Mouse (Mus musculus) left cerebral cortex, adult 2 months (tissue): ENCODE data around the gene Stx7. TPM values are rescaled to one million over a fixed set of nuclear protein-coding genes. Genes with fewer than 3 reads are reported as not detected.
"Not testable (repeated sequence)": the region's sequence is repeated elsewhere in the genome, so short reads cannot be mapped to it uniquely, and the experiment has no call there.

Source experiments
- DNase-seq, 2 experiments: peaks; one replicate each; pipeline ENCODE4 v3.0.0; 2021 to 2022; ENCODE audit warnings: low spot score in 2 of 2, mixed read lengths in 1 of 2; ENCODE audit errors: extremely low spot score in 1 of 2
- H3K27ac ChIP-seq: fragments of 200-600 bp; 2 replicates; pipeline ENCODE4 v1.8.1; 2022
- H3K4me3 ChIP-seq: fragments of 200-600 bp; 2 replicates; pipeline ENCODE4 v1.8.1; 2022
- CTCF ChIP-seq: fragments of 200-600 bp; IDR thresholded peaks from 2 replicates; pipeline ENCODE4 v1.8.1; 2022; ENCODE audit warnings: antibody characterized with exemption, mild to moderate bottlenecking, moderate library complexity
- intact Hi-C: fragments of 180-260 bp; cut with DNase I; formaldehyde crosslinking; loops from one replicate; pipeline ENCODE4 v1.15.1; 2025
- long read RNA-seq, 2 experiments: library from polyadenylated mRNA; stranded (forward); transcript quantifications; one replicate each; pipeline ENCODE4 v2.0.0; 2021; ENCODE audit warnings: borderline mapping rate in 2 of 2
- total RNA-seq, 2 experiments: library from RNA; stranded (reverse); gene quantifications; 2 replicates each; pipeline ENCODE4 v1.2.3; 2021

Stx7 gene
- 100 to 1,000 TPM; 136 to 144 TPM for total RNA-seq
- long read RNA-seq, experiment 1, transcript Stx7-205 (10 exons, 3,435 nt): major isoform, 175 of 197 reads
- long read RNA-seq, experiment 1, partial matches to known transcripts: 4 of 197 reads
- long read RNA-seq, experiment 1, other reads (novel, unspliced or antisense): 15 of 197 reads
- long read RNA-seq, experiment 2, transcript Stx7-205 (10 exons, 3,435 nt): major isoform, 102 of 116 reads
- long read RNA-seq, experiment 2, partial matches to known transcripts: 5 of 116 reads
- long read RNA-seq, experiment 2, other reads (novel, unspliced or antisense): 9 of 116 reads

DNA sequence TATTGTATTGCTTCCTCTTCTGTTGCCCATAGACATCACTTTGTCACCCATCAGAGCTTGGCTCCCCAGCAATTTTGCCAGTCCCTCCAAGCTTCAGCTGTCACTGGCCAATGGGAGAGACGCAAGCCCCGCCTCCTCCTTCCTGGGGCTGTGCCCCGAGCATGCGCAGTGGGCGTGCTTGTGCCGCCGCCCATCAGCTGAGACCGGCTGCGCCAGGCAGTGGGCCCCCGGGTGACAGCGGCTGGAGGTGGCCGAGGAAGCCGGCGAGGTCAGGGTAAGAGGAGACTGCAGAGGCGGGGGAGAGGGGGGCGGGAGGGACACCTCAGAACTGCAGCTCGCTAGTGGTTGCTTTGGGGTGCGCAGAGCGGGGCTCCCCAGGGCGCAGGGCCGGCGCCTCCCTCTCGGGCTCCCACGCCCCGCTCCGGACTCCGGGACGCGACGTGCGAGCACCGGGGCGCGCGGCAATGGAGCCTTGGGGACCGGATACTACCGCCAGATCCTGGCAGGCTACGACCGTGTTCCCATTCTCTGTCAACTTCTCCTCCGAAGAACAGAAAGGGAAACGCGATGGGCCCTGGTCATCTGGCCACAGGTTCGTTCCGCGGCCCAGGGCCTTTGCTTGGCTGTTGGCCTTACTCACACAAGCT is at the start of gene Stx7:
Gene Stx7, plus strand, starts transcription at position 168 of the 647 bp plus-strand sequence.
- peak; percentile 90 to 92 for DNase-seq
- intact Hi-C loops: no loop called here
- Histone ChIP-seq H3K27ac (peak within 1 kb of the TSS; percentile 91), H3K4me3 (peak within 1 kb of the TSS; percentile 85)
- no peak for TF ChIP-seq CTCF

DNA sequence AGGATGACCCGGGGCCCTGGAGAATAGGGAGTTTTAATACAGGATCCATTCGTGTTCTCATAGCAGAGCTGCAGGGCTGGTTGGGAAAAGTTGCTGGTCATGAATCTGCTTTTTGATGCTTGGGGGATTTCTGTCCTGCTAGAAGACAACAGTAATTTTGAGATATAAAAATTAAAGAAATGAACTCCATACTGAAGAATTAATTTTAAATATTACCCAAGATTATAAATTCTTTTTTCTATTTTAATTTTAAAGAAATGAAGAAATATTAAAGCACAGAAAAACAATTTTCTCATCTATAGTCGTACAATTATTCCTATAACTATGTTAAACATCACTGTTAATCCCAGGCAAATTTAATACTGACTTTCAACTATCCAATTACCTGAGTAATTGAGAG is 47.3 kb upstream of the Stx7 start, which contains the start of gene Taar8c:
Gene Taar8c, minus strand, starts transcription at position 101 of the 400 bp plus-strand sequence.
- H3K27ac ChIP-seq, intact Hi-C loops, DNase-seq, H3K4me3 ChIP-seq: not testable (repeated sequence)

DNA sequence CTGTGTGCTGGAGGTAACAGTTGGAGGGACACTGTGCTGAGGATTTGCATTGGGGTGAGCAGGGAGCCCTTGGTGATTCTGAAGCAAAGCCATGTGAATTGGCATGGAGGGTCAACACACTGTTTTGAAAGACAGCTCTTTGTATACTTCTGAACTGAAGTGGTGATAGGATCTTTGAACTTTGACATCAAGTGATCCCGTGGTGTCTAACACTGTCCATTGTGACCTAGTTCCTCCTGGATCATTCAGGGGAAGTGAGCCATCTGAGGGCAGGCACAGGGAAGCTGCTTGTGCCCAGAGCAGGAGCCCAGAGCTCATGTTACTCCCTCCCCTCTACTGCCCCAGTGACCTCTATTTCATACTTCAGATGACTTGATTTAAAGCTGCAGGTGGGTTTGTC is 45.8 kb upstream of the Stx7 start:
- DNase-seq, H3K27ac ChIP-seq, intact Hi-C loops, H3K4me3 ChIP-seq: not testable (repeated sequence)

DNA sequence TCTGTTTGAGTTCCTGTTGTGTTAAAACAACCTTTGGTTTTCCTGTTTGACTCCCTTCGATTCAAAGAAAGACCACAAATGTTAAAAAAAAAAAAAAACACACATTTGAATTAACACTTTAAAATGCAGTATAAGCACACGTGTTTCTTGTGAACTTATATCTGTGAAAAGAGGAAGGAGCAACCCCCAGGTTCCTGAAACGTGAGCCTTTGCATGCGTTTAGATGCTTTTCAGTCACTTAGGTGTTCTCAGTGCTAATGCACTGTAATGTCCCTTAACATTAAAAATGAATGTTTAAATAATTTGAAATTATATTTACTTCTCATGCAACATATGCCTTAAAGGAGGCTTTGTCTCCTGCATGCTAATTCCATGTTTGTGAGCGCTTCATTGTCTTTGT is 41.4 kb upstream of the Stx7 start:
- no peak overlapping the region for H3K27ac ChIP-seq
- H3K4me3 ChIP-seq: no peak overlapping the region
- DNase-seq: no peak
- TF ChIP-seq CTCF: no peak
- intact Hi-C loops: no loop called here

DNA sequence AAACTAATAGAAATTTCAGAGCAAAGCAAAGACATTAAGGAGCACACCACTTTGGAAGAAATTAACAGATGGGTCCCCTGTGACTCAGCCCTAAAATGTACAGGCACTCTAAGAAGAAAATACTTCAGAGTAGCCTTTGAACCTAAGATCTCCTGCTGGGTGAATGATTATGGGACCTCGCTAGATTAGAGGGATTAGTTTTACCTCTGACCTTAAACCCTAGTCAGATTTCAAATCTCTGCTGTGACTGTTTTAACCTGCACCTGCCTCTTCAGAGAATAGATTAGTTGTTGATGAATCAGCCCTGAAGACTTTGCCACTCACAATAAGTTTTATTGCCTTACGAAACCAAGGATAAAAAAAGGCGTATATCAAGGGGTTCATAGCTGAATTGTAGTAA is 40.9 kb upstream of the Stx7 start:
- H3K27ac ChIP-seq: no peak overlapping the region
- TF ChIP-seq CTCF: no peak
- intact Hi-C loops: no loop called here
- no peak overlapping the region for H3K4me3 ChIP-seq
- no peak for DNase-seq

DNA sequence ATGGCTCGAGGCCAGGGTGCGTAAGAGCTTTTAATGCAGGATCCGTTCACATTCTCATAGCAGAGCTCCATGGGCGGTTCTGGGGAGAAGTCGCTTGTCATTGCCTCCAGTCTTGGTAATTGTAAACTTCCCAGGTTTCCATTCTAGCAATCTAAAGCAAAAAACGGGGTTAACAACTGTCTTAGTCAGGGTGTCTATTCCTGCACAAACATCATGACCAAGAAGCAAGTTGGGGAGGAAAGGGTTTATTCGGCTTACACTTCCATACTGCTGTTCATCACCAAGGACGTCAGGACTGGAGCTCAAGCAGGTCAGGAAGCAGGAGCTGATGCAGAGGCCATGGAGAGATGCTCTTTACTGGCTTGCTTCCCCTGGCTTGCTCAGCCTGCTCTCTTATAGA is 39.7 kb upstream of the Stx7 start, which contains the start of gene Taar9:
Gene Taar9, minus strand, starts transcription at position 101 of the 400 bp plus-strand sequence.
- H3K4me3 ChIP-seq, DNase-seq, intact Hi-C loops, H3K27ac ChIP-seq: not testable (repeated sequence)

DNA sequence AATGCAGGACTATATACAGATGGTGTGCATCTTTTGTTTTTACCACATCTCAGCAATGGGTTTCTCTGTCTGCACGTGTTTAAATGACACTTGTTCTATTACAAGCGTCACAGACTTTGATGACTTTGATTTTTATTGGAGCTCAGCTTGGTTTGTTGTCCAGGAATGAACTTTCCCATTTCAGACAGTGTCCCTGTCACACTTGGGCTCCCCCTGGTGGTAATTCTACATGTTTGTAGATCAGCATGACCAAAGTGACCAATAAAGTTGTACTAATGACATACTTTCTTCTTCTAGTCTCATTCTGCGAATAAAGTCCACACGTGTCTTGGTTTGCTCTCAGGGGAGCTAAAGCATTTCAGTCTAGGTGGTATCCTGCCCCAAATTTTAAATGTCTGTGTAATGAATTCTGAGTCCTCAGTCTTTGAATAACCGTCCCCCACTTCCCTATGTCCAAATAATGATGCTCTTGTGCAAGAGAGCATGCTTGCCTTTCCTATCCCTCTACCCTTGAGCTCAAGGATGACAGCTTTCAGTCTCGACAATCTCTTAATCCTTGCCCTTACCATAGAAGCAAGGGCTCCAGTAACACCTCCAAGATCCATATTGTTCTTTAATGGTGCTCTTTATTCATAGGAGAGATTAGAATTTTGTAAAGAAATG is 37.9 kb upstream of the Stx7 start:
- peak in 1 of 2 experiments; percentile 20 for DNase-seq
- Histone ChIP-seq H3K27ac (no peak overlapping the region), H3K4me3 (no peak overlapping the region)
- intact Hi-C loops: loop anchor here (10.0 kb wide), 1 partner anchor 136 kb away; the partner anchor contains the start of gene Taar5
- TF ChIP-seq CTCF: peak; percentile 77

DNA sequence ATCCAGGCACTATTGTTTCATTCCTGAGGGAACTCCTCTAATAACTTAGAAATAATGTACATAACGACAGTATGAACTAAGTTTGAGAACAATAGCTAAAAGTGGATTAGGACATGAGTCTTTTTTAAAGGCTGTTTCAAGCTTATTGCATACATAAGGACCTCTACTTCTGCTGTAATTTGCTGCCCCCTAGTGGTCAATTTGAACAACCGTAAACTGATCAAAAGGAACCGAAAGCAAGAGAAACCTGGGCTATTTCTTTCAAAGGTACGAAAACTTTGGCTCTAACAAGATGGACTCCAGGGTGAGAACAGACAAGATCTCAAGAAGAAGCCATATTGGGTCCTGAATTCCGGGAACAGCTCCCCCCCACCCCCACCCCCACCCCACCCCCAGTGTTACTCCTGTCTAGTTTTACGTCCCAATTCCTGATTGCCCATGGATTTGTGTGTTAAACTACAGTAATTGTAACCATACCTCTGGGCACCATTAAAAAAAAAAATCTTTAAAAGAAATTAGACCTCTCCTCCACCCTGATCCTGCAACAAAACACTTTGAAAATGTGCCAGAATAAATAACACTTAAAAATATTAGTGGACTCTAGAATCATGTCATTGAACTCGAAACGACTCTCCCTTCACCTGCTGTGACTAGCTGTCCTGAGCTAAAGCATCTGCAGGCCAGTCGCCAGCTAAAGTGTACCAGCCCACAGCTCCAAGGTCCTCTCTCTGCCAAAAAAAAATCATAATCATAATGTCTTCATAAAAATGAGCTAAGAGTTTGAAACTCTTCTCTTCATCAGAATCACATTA is 17.4 kb upstream of the Stx7 start:
- TF ChIP-seq CTCF: peak; percentile 88
- DNase-seq: peak; percentile 29 to 55
- intact Hi-C loops: loop anchor here (2.0 to 5.0 kb wide), 2 partner anchors 154 to 319 kb away; no protein-coding TSS in a partner anchor
- H3K4me3 ChIP-seq: no peak overlapping the region
- H3K27ac ChIP-seq: no peak overlapping the region

DNA sequence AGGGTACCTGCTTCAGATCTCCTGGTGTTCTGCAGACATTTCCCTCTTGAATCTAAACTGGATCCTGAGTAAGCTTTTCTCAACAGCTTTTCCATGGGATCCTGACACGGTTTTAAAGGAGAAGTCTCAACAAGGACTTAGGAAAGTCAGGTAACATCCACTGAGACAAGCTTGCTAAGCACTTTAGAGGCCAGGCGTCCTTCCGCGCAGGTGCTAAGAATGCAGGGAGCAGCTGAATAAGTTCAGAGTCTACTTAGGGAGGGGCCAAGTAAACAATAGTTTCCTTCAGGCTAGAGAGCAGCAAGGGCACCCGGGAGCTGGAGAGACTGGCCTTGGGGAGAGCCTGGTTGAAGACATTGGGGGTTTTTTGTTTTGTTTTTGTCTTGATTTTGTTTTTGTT is 16.8 kb upstream of the Stx7 start:
- TF ChIP-seq CTCF: no peak
- DNase-seq: no peak
- H3K27ac ChIP-seq: no peak overlapping the region
- intact Hi-C loops: loop anchor here (5.0 kb wide), 1 partner anchor 155 kb away; no protein-coding TSS in a partner anchor
- no peak overlapping the region for H3K4me3 ChIP-seq

DNA sequence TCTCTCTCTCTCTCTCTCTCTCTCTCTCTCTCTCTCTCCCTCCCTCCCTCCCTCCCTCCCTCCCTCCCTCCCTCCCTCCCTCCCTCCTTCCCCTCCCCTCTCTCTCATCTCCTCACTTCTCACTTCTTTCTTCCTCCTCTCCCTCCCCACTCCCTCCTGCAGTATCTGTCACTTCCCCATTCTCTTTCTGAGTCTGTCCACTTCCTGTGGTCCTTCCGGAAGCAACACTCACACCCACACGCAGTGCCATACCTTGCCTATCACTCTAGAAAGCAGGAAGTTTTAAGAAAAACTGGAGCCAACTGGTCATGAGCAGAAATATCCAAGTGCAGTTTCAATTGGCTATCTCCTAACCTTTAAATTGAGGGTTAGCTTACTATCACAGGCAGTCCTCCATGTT is 16.0 kb upstream of the Stx7 start:
- intact Hi-C loops: loop anchor here (5.0 kb wide), 1 partner anchor 156 kb away; no protein-coding TSS in a partner anchor
- no peak overlapping the region for H3K27ac ChIP-seq
- no peak for TF ChIP-seq CTCF
- H3K4me3 ChIP-seq: no peak overlapping the region
- DNase-seq: no peak

DNA sequence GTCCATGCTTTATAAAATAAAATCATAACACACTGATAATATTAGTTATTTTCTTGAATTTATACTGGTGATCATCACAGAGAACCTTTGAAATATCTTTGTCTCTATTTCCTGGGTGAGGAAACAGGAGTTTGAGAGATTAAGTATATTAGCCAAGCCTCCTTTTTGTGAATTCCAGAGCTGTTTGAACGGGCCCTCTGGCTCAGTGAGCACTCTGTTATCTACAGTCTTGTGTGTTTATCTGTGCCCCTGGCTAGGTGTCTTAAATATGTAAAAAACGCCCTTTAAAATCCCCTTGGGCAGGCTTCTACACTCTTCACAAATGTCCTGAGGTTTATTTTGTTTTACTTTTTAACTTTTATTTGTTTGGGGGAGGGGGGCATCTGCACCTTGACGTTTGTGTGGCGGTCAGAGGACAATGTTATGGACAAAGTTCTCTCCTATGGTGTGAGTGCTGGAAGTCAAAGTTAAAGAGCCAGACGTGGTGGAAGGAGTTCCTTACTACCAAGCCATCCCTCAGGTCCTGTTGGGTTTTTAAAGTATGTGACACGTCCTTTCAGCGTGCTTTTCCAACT is 14.9 kb upstream of the Stx7 start:
- no peak overlapping the region for H3K4me3 ChIP-seq
- H3K27ac ChIP-seq: no peak overlapping the region
- intact Hi-C loops: loop anchor here (5.0 kb wide), 1 partner anchor 157 kb away; no protein-coding TSS in a partner anchor
- no peak for DNase-seq
- TF ChIP-seq CTCF: no peak
